Mouse (Mus musculus) lung, postnatal 10 days (tissue): ENCODE data around the gene Ccdc85c.
A peak's percentile ranks its signal among the peaks of the same experiment; 100 is the strongest.

ENCODE experiments used
- DNase-seq: peaks from one replicate; pipeline ENCODE4 v3.0.0; 2021

The Ccdc85c gene

DNA sequence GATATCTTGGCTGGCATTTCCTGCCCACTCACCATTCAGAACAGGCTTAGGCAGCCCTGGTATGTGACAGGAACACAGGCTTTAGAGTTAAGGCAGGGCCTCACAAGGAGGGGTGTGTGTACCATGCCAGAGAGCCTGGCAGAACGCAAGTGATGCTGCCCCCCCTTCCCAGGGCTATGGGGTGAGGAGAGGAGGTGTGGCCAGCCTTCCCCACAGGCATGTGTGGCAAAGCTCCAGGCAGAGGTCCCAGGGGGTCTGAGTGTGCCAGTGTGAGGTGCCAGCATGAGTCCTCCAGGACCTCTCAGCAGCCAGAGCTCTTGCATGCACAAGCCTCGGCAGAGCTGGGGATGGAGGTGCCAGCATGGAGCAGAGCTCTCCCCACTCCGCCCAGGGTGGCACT lies 19.4 kb upstream of the Ccdc85c start:
- peak; percentile 36 for DNase-seq

DNA sequence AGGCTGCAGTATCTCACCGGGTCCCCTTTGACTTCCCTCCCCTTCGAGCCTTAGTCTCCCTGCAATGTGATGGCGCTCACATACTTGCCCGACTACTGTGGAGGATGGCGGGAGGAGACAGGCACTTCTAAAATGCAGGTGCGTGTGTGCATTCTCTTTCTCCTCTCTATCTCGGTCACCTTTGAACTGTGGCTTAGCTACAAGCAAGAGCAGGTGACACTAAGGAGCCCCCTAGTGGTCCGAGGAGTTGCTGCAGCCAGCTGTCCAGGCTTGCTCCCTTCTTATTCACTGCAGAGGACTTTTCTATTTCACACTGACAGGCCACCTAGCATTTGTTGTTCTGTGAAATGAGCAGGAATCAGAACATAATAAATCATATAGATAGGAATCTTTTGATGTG lies 17.7 kb upstream of the Ccdc85c start:
- DNase-seq = peak; percentile 85

DNA sequence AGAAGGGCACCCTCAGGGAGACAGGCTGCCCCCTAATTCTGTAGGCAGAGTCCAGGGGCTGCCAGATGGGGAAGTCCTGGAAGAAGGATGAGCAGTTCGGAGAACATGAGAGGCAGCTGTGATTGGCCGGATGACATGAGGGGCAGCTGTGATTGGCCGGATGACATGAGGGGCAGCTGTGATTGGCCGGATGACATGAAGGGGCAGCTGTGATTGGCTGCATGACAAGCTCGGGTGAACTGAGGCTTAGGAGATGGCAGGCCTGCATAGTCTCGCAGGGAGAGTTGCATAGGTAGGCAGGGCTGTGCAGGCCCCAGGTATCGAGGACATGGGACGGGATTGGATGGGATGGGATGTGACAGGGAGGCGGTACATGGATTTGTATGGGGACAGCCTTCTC lies 17.2 kb upstream of the Ccdc85c start:
- DNase-seq = peak; percentile 55

DNA sequence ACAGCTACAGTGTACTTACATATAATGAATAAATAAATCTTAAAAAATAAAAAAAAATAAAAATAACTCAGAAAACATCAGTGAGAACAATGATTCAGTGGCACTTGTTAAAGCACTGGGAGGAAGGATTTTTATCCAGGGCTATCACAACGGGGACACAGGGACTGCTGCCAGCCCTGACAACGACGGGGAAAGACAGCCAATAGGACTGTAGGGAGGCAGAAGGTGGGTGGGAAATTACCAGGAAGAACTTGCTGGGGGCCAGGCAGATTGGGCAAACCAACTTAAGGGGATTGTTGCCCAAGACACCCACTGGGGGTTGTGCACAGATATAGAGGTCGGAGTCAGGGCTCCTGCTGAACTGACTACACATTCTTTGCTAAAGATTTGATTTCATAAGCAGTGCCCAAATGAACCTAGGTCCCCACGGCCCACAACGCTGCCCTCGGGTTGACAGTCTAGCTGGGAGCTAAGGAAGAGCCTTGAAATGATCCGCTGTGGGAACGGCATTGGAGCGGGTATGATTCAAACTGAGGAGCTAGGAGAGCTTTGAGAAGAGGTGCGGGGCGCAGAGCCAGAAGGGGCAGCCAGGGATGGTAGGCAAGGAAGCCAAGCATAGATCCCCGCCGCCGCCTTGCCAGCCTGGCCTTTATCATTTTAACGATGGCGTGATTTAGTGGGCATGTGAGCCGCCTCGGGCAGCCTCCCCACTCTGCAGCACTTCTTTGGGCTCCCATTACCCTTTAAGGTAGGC lies 13.1 kb upstream of the Ccdc85c start:
- no peak for DNase-seq

DNA sequence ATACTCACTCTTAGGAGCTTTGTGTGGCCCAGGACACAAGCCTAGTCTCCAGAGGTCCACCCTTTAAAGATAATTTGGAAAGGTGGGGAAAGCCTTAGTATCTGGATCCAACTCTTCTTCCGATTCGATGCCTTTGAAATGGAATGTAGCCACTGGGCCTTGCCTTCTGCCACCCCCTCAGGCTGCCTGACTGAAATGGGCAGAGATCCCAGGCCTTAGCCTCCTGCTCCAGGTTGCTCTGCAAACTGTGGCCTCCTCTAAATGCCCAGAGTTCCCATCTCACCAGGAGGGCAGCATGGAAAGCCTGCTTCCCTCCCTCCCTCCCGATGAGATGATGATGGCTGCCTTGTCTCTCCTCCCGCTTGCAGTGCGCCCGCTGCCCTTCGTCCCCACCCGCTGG lies 11.8 kb upstream of the Ccdc85c start:
- DNase-seq = no peak

DNA sequence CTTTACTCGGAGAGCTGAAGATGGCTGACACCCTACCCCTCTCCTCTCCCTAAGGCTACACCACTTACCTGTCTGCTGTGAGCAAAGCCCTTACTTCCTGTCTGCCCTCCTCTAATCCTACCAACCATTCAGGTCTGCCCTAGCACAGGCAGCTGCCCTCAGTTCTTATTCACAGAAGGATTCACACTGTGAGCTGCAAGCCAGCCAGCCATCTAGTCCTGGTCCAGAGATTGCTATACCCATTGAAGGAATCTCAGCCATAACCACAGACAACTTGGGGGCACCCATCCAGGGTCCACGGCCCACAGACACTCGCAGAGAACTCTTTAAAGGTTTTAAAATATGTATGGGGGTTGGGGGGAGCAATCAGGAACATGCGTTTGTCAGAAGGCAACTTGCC lies 11.2 kb upstream of the Ccdc85c start:
- no peak for DNase-seq

DNA sequence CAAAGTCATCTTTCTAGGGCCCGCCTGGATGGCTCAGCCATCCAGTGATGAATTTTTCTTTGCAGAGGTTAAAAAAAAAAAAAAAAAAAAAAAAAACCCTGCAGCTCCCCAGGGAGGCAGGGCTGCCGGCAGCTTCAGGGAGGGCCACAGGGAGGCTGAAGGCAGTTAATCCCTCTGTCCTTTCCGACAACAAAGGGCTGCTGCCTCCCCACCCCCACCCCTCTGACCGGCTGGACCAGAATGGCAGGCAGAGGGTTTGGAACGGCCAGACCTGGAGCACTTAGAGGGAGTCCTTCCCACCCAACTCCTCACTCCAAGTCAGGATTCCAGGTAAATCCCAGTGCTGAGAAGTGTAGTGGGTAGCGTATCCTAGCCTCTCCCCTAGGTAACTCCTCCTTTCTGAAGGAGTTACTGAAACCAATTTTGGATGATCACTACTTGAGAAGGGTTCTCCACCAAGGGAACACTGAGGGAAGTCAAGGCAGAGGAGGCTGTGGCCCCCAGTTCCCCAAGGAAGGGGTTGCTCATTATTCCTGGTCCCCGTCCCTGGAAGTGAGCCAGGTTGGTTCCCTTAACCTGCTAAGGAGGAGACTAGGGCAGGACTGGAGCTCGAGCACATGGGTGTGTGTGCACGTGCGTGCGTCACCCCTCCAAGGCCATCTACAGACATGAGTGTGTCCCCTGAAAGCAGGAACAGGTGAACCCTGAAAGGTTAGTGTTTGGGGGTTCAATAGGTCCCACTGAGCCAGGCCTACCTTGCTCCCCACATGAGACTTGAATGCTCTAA lies 10.2 kb upstream of the Ccdc85c start:
- no peak for DNase-seq

DNA sequence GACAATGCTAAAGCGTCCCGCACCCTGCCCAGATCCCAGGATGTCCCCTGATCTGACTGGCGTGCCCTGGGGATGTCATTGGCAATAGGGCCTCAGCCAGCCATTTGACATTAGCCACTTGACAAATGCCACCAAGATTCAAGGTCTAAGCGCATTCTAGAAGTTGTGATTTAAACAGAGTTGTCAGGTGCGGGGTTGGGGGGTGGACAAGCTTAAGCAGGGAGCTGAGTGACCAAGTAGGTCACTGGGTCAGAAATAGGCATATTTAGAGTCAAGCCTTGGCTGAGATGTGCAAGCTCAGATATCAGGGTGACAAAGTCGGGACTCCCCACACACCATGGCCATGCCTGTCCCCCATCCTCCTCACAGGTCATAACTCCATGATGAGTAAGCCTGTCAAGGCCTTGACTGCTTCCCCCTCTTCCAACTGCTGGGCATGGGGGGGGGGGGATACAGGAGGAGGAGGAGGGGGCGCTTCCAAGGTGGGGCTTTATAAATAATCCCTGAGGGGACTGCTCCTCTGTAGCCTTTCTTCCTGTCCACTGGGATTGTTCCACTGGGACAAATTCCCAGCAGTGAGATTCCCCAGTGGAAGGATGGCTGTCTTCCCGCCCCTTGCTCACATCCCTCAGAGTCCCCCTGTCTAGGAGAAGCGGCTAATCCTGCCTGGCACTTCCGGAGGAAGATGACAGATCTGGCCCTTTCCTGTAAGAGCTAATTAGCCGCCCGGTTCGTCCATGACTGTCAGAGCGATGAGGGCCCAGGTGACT lies 9.4 kb upstream of the Ccdc85c start:
- DNase-seq = peak; percentile 40

DNA sequence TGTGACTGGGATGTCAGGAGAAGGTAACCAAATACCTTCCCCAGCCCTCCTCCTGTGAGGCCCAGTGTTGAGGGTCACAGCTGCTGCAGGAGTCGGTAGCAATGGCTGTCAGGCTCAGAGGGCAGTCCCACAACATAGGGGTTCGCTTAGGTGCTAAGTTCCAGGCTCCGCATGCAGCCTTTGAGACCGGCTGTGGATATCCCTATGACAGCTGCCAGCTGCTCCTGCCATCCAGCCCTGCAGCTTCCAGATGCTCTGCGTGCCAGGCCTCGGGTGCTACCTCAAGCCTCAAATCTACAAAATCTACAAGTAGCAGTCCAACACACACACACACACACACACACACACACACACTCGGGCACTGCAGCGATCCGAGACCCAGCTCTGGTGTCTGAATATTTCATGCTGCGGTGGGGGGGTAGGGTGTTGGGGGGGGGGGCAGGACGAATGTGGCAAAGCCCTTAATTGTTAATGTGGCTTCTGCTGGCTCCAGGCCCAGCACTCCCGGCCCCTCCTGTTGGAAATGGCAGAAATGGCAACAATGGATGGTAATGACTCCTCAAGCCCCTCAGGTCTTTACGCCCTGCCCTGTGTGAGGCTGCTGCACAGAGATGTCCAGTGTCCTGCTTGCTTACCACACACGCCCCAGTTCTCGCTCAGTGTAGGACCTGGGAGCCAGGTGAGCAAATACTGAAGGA lies 3.1 kb upstream of the Ccdc85c start:
- no peak for DNase-seq

DNA sequence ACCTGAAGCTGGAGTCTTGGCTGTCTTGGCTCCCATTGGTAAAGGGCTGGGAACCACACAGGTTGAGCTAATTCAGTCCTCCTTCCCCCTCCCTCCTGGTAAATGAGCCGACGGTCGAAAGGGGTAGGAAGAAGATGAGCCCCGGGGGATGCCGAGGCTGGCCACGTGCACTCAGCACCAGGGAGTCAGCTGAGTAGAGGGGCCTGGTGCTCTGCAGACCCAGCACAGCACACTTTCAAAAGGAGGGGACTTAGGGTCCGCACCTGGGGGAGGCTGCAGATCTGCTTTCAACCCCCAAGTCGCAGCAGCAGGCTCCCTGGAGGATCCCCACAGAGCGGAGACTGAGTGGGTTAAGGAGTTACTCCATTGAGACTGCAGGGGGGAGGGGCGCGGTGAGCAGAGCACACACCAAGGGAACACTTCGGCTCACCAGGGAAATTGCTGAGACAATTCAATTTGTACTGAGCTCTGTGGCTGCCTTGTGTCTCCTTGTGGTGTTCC lies 2.2 kb upstream of the Ccdc85c start:
- DNase-seq = no peak

DNA sequence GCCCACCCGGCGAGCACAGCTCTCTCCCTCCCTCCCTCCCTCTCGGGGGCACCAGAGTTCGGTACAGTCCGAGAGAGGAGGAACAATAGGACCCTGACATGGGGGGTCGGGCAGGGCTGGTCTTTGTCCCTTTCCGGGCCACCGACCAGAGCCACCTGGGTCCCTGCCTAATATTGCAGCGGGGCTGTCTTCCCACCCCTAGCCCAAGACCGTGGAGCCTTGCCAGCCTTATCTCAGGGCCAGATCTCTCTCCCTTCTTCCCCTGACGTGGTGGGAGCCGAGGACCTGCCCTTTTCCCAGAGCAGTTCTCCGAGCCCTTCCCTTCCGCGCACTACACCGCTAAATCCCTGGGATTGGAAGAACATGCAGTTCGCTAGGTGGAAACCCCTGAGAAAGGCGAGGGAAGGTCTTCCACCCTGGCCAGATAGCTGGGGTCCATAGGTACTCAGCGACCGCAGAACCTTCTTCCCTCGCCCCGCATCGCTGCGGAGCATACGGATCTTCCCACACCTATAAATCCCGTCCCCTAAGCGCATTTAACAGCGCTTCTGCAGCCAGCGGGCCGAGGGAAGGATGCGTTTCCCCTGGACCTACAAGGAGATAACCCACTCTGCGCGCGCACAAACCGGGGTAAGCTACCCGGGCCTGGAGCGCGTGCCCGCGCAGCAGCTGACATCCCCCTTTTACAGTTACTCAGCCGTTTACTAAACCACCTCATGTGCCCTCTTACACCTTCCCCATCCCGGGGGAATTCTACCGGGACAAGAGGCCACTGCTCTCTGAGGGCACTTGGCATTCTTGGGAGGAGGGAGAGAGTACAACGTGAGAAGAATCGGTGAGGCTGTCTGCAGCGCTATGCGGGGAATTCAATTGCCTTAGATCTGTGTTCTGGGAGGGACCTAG lies 946 bp upstream of the Ccdc85c start:
- peak; percentile 64 for DNase-seq

DNA sequence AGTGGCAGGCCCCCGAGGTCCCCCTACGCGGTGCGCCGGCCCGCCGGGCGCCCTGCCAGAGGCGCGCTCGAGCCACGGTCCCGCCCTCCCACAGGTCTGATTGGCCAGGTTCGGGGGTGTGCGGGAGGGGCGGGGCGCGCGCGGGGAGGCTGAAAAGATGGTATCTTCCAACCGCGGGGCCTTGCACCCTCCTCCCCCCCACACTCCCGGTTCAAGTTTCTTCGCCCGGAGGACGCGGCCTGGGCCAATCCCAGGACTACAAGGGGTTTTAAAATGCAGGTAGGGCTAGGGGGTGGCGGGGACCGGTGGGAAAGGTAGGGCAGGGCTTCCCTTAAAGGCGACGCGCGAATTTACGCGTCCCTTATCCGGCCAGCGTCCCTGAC lies 274 bp upstream of the Ccdc85c start:
- peak; percentile 97 for DNase-seq

DNA sequence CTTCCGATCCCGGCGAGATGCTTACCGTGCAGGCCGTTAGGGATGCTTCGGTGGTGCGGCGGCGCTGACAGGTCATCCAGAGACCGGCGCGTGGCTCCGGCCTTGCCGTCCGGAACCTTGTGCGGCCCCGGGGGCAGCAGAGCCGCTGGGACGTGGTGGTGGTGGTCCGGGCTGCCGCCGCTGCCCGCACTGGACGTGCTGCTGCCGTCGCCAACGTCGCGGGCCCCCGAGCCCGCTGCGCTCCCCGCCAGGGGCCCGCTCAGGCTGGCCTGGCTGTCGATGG lies 971 bp downstream of the Ccdc85c start:
- peak; percentile 18 for DNase-seq

DNA sequence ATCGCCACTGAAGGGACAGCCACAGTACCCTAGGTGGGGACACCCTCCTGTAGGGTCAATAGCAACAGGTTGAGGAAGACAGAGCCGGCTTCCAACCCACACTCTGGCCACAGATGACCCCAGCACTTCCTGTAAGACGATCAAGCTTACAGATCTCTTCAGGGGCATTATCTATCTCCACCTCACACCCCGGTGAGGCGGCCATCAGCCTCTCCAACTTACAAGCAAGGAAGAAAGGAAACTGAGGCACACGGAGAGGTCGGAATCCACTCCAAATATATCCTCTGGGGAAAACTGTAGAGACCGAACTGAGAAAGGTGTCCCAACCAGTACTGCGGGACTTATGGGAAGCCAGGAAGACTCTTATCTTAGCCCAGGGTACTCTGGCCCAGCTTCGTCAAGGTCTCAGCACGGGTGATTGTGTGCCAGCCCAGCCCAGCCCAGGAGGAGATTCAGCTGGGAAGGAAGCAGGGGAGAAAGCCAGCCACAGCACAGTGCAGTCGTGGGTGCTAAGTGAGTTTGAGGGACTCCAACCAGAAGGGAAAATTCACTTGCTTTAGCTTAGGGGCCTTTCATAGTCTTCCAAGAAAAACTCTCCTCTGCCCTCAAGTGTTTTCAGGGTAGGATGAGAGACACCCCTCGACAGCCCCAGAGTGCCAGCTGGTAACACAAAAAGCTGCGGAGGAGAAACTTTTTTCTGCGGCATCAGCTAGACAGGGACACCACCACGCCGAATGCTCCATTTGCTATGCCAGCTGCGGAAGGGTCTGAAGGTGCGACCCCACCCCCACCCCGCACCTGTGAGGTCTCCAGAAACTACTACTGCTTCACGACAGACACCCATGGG lies 1.5 kb downstream of the Ccdc85c start:
- DNase-seq = peak; percentile 15

DNA sequence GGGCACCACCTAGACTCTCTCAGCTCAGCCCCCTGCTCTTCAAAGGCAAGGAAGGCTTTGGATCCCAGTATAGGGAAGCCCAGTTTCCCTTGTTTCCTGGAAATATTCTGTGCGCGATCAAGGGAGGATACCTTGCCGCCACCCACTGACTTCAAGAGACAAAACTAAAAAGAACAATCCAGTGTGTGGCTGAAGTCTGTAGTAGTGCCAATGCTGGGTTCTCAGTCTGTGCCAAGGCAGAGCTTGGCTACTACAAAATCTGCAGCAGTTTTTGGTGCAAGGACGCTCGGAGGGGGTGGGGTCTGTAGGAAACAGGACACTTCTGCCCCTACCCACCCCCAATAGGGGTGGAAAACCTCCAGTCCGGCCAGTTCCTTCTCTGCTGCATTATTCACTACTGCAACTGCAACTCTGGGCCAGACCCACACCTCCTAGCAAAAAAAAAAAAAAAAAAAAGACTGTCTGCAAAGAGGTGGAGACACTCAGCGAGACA lies 3.0 kb downstream of the Ccdc85c start:
- no peak for DNase-seq

DNA sequence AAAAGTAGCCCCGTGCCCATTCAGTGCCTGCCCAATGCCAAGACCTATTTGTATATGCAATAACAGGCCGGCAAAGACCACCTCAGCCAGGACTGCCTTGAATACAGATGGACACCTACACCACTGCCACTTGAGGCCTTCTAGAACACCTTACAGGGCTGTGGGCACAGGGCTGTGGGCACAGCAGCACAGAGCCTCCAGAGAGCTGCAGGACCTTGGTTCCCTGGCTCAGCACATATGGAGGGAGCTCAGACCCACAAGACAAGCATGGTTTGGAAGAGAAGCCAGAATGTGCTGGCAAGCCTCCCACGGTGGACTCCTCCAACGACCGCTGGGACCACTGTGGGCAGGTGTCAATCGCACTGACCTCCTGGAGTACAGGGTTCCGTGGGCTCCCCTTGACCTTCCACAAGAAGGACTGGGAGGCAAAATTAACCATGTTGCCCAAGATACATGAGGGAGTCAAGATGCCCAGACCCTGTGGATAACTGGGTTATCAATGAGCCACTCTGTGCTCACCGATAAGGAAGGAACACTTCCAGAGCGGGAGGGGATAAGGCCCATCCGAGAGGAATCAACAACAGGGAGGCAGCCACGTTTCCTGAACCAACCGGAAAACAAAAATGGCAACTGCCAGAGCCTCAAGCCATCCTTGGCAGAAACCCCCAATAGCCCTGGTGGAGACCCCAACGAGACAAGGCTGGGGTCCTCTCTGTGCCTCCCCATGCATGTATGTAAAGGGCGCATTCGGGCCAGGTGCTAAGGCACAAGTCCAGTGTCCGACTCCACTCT lies 3.7 kb downstream of the Ccdc85c start:
- no peak for DNase-seq

DNA sequence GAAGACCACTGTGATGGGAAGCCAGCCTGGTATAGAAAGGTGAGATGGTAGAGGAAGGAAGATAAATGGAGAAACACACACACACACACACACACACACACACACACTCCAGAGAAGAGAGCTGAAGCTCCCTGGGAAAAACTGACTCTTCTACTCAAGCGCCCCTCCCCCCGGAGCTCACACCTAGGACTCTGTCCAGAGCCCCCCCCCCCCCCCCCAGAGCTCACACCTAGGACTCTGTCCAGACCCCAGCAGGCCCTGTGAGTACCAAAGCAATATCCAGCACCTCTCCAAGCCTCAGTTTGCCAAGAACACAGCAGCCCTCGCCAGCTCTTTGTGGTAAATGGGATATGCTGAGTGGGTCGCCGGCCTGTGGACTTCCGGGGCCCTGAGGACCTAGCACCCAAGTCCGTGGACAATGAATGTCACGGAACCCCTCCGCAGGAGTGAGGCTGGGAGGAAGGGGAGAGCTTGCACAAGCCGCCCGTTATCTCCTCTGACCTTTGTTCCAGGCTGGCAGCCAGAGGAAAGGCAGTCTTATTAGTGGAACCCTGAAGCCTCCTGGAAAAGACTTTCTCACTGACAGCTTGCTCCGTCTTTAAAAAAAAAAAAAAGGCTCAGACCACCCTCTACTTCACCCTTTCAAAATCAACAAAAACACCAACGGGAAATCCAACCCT lies 4.8 kb downstream of the Ccdc85c start:
- peak; percentile 19 for DNase-seq

DNA sequence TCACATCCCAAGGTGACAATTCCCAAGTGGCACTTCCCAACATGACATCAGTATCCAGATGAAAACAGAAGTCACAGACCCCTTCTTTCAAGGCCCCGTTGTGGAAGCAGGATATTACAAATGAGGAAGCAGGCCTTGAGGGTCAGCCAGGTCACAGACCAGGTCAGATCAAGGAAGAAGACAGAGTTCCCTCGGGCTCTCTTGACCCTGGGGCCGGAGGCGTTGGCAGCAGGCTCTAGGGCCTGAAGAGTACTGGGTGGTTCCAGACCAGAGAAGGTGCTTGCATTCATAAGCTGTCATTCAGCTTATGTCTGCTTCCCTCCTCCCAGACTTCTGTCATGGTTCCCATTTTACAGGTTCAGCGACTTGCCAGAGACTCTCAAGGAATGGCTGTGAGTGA lies 5.5 kb downstream of the Ccdc85c start:
- DNase-seq = no peak

DNA sequence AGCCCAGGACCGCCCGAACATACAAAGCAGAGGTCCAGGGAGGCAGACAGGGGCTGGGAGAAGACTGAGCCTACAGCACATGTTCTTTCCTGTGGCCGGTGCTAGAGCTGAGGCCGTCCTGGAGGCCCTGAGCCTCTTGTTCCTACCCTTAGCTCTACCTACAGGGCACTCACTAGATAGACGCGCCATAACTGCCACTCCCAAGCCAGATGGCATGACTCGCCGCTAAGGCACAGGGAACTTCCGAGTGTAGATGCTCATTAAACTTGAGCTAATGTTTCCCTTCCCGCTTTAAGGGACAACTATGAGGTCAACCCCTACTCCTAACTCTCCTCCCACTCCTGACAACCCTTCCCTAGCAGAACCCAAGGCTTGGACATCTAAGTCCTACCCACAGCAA lies 6.3 kb downstream of the Ccdc85c start:
- no peak for DNase-seq
